Mouse (Mus musculus): ENCODE results near the gene Ankrd28. TPM values are rescaled to one million over a fixed set of nuclear protein-coding genes. Genes with fewer than 3 reads are reported as not detected.

The Ankrd28 gene
- polyA plus RNA-seq, 1 experiment from 2014 or later, result 11.9 TPM

DNA sequence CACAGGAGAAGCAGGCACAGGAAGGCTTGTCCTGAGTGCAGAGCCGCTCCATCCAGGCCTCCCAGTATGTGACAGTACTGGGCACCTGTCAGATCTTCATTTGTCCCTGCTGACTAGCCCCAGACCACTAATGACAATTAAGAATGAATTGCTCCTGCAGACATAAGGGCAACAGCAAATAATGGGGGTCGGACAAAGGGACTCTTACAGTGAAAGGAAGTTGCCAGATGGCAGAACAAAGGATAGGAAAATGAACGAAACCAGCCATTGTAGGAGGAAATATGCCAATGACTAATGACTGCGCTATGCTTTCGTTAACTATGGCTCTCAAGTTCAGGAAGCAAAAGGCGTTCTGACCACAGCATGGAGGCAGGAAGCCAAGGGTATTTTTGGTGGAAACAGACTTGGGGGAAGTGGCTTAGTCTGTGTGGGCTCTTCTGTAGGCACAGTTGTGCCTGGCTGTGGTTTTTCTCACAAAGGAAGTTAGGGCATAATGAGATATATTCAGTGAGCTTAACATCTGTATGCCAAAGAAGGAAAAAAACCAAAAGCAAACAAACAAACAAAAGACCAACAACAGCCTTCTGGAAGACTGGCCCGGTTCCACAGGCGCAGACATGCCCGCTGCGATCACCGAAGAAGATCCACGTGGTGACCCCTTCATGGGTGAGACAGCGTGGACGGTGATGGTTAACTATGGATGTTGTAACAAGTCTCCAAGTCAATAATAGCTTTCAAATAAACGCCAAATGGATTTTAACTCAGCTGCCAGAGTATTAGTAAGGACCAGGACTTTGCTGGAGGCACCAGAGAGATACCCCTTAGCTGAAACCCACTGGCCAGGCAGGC is 160.6 kb downstream of the Ankrd28 start:
- 64% methylated on average over 15 of the region's 15 CpGs for WGBS
- no peaks in the 10 kb centered on the region for H3K27me3 ChIP-seq (replicated peaks; ENCODE audit: control insufficient read depth, insufficient read depth, low read length)
- no peak overlapping the region for H3K4me3 ChIP-seq (ENCODE audit: low read depth, low read length)
- peak overlapping the region; percentile 38; the same call in 1 of the 2 replicates for H3K9ac ChIP-seq (ENCODE audit: low read depth, low read length)
- H3K36me3 ChIP-seq (ENCODE audit: control insufficient read depth, insufficient read depth, low read length), result peaks cover 16% of the 10 kb centered on the region
- peak overlapping the region; percentile 27 for H3K4me2 ChIP-seq (ENCODE audit: low read depth, low read length)
- ATAC-seq (ENCODE audit: low read depth) (peak; percentile 66), DNase-seq (ENCODE audit: low spot score) (peak; percentile 89)
- peaks cover 20% of the 10 kb centered on the region for H3K4me1 ChIP-seq (ENCODE audit: control insufficient read depth, insufficient read depth, low read length)
- H3K9me3 ChIP-seq (ENCODE audit: control insufficient read depth, low read length), result no peaks in the 10 kb centered on the region; the same call in 1 of the 2 replicates
- H3K27ac ChIP-seq (replicated peaks; ENCODE audit: low read depth, low read length), result peak overlapping the region; percentile 88

DNA sequence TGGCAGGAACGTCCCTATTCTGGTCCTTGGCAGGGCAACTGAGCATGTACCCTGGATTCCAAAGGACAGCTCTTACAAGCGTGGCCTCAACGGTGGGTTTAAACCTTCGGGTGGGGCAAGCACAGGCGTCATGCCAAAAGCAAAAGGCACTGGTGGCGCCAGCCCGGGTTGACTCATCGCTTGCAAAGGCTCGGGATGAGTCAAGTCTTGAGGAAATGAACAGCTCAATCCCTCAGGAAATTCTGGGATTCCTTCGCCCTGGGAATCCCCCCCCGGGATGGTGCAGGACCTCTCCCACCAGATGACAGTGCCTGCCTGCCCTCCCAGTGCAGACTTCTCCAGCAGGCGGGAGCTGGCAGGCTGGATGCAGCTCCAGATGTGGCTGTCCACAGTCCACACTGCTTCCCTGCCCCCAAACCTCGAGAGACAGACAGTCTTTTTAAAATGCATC is 161.3 kb downstream of the Ankrd28 start:
- H3K4me3 ChIP-seq (ENCODE audit: low read depth, low read length), result no peak overlapping the region
- ATAC-seq (ENCODE audit: low read depth), result peak; percentile 73

DNA sequence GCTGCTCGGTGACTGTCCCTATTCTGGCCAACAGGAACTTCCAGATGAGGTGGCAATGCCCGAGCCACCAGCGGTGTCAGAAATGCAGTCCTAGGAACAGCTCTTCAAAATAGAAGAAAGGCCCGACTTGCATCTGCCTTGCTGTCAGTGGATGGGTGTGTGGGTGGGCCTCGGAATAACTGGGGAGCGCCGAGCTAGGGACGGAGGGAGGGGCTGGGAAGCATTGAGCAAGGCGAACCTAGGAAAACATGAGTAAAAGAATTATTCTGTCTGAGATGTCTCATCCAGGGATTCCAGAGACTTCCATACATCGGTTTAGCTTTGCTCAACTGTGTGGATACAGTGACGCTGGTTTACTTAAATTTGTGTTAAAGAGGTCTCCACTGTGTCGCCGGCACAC is 162.1 kb downstream of the Ankrd28 start:
- Histone ChIP-seq H3K9me3 (ENCODE audit: control insufficient read depth, low read length) (no peaks in the 10 kb centered on the region; the same call in 1 of the 2 replicates), H3K27ac (replicated peaks; ENCODE audit: low read depth, low read length) (peak overlapping the region; percentile 88), H3K27me3 (replicated peaks; ENCODE audit: control insufficient read depth, insufficient read depth, low read length) (no peaks in the 10 kb centered on the region), H3K4me2 (ENCODE audit: low read depth, low read length) (no peak overlapping the region), H3K4me1 (ENCODE audit: control insufficient read depth, insufficient read depth, low read length) (peaks cover 27% of the 10 kb centered on the region), H3K9ac (ENCODE audit: low read depth, low read length) (no peak overlapping the region), H3K36me3 (ENCODE audit: control insufficient read depth, insufficient read depth, low read length) (peaks cover 16% of the 10 kb centered on the region), H3K4me3 (ENCODE audit: low read depth, low read length) (no peak overlapping the region)
- ATAC-seq (ENCODE audit: low read depth) (no peak), DNase-seq (ENCODE audit: low spot score) (no peak)
- WGBS, result 78% methylated on average over 13 of the region's 13 CpGs

More for the DNA sequence above, 161.3 kb downstream of the Ankrd28 start:
- 44% methylated on average over 13 of the region's 13 CpGs for WGBS
- no peaks in the 10 kb centered on the region for H3K27me3 ChIP-seq (replicated peaks; ENCODE audit: control insufficient read depth, insufficient read depth, low read length)
- no peaks in the 10 kb centered on the region; the same call in 1 of the 2 replicates for H3K9me3 ChIP-seq (ENCODE audit: control insufficient read depth, low read length)
- H3K27ac ChIP-seq (replicated peaks; ENCODE audit: low read depth, low read length), result peak overlapping the region; percentile 88
- peak overlapping the region; percentile 27 for H3K4me2 ChIP-seq (ENCODE audit: low read depth, low read length)
- peaks cover 20% of the 10 kb centered on the region for H3K4me1 ChIP-seq (ENCODE audit: control insufficient read depth, insufficient read depth, low read length)
- peak overlapping the region; percentile 38; the same call in 1 of the 2 replicates for H3K9ac ChIP-seq (ENCODE audit: low read depth, low read length)
- H3K36me3 ChIP-seq (ENCODE audit: control insufficient read depth, insufficient read depth, low read length), result peaks cover 16% of the 10 kb centered on the region
- peak; percentile 82 for DNase-seq (ENCODE audit: low spot score)

DNA sequence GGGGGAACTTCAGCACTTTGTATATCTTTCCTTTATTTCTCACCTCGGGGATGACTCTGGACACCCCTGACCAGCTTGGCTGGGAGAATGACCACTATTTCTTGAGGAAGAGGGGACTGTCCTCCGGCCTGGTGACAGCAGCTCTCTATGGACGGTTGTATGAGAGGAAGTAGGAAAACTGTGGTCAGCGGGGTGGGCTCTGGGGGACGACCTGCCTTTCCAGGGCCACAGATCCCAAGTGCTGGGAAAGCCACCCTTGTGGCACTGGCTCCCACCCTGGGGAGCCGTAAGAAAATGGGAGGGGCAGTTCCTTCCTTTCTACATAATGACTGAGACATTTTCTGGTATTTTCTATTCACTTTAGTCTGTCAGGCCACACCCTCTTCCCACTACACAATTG is 162.7 kb downstream of the Ankrd28 start:
- DNase-seq (ENCODE audit: low spot score) (no peak), ATAC-seq (ENCODE audit: low read depth) (no peak)
- peaks cover 33% of the 10 kb centered on the region for H3K4me1 ChIP-seq (ENCODE audit: control insufficient read depth, insufficient read depth, low read length)
- WGBS, result 85% methylated on average over 6 of the region's 6 CpGs
- no peak overlapping the region for H3K4me3 ChIP-seq (ENCODE audit: low read depth, low read length)
- no peaks in the 10 kb centered on the region; the same call in 1 of the 2 replicates for H3K9me3 ChIP-seq (ENCODE audit: control insufficient read depth, low read length)
- peak overlapping the region; percentile 88; the same call in 1 of the 2 replicates for H3K27ac ChIP-seq (replicated peaks; ENCODE audit: low read depth, low read length)
- no peaks in the 10 kb centered on the region for H3K27me3 ChIP-seq (replicated peaks; ENCODE audit: control insufficient read depth, insufficient read depth, low read length)
- H3K36me3 ChIP-seq (ENCODE audit: control insufficient read depth, insufficient read depth, low read length), result peaks cover 16% of the 10 kb centered on the region
- H3K9ac ChIP-seq (ENCODE audit: low read depth, low read length), result no peak overlapping the region
- H3K4me2 ChIP-seq (ENCODE audit: low read depth, low read length), result no peak overlapping the region

DNA sequence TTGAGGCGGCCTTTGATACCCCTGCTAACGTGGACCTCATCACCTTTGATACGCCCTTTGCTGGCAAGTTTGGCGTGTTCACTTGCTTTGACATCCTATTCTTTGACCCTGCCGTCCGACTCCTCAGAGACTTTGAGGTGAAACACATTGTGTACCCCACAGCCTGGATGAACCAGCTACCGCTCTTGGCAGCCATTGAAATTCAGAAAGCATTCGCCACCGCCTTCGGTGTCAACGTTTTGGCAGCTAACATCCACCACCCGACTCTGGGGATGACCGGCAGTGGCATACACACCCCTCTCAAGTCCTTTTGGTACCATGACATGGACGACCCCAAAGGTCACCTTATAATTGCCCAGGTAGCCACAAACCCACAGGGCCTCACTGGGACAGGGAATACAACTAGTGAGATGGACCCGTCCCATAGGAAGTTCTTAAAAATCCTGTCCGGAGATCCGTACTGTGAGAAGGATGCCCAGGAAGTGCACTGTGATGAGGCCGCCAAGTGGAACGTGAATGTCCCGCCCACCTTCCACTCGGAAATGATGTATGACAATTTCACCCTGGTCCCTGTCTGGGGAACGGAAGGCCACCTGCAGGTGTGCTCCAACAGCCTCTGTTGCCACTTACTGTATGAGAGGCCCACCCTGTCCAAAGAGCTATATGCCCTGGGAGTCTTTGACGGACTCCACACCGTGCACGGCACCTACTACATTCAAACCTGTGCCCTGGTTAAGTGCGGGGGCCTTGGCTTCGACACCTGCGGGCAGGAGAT is 163.3 kb downstream of the Ankrd28 start:
- Histone ChIP-seq H3K4me2 (ENCODE audit: low read depth, low read length) (no peak overlapping the region), H3K36me3 (ENCODE audit: control insufficient read depth, insufficient read depth, low read length) (peaks cover 16% of the 10 kb centered on the region), H3K4me1 (ENCODE audit: control insufficient read depth, insufficient read depth, low read length) (peaks cover 39% of the 10 kb centered on the region), H3K9me3 (ENCODE audit: control insufficient read depth, low read length) (no peaks in the 10 kb centered on the region; the same call in 1 of the 2 replicates), H3K27ac (replicated peaks; ENCODE audit: low read depth, low read length) (0 out of 2 replicates have a peak overlapping the region, but pooled peaks have one; percentile 19), H3K9ac (ENCODE audit: low read depth, low read length) (no peak overlapping the region), H3K27me3 (replicated peaks; ENCODE audit: control insufficient read depth, insufficient read depth, low read length) (no peaks in the 10 kb centered on the region), H3K4me3 (ENCODE audit: low read depth, low read length) (no peak overlapping the region)
- DNase-seq (ENCODE audit: low spot score) (no peak), ATAC-seq (ENCODE audit: low read depth) (no peak)
- WGBS, result 96% methylated on average over 28 of the region's 28 CpGs

DNA sequence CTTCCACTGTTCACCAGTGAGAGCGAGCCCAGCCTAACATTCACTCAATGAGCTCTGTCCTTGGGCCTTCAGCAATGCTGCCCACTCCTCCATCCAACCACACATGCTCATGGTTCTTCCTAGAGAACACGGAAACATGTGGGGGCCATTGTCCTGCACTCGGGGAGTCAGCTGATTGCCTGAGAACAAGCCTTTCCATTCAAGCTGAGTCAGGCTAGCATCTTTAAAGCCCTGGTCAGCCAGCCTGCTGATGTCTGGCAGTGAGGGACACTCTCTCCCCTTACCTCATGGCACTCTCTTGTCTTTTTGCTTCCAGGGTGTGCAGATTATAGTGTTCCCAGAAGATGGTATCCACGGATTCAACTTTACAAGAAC is 164.9 kb downstream of the Ankrd28 start:
- Histone ChIP-seq H3K27me3 (replicated peaks; ENCODE audit: control insufficient read depth, insufficient read depth, low read length) (no peaks in the 10 kb centered on the region), H3K4me2 (ENCODE audit: low read depth, low read length) (no peak overlapping the region), H3K4me3 (ENCODE audit: low read depth, low read length) (no peak overlapping the region), H3K27ac (replicated peaks; ENCODE audit: low read depth, low read length) (0 out of 2 replicates have a peak overlapping the region, but pooled peaks have one; percentile 99), H3K9ac (ENCODE audit: low read depth, low read length) (no peak overlapping the region), H3K9me3 (ENCODE audit: control insufficient read depth, low read length) (no peaks in the 10 kb centered on the region; the same call in 1 of the 2 replicates), H3K4me1 (ENCODE audit: control insufficient read depth, insufficient read depth, low read length) (peaks cover 52% of the 10 kb centered on the region), H3K36me3 (ENCODE audit: control insufficient read depth, insufficient read depth, low read length) (peaks cover 16% of the 10 kb centered on the region)
- 78% methylated on average over 4 of the region's 4 CpGs for WGBS
- ATAC-seq (ENCODE audit: low read depth), result no peak
- no peak for DNase-seq (ENCODE audit: low spot score)

DNA sequence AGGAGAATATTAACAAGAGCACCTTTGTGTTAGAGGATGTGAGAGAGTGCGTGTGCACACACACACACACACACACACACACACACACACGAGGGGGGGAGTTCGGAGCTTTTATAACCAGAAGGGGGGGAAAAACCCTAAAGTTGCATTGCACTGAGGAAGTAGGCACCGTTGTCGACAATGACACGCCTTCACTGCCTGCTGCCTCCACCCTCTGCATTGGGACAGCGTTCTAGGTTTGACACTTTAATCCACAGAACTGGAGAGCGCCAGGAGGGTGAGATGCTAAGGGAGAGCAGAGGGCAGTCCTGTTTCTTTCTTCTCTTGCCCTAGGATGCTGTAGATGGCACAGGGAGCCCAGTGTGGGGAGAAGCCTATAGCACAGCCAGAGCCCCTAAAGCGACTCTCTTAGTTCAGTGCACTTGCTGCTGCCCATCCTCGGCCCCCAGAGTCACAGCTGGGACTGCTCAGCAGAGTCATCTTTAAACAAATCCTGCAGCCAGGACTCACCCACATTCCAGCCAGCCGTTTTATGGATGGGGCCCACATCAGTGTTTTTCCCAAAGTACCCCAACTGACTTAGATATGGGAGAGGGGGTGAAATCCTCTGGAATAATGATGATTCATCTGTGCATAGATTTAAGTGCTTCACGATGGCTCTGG is 165.4 kb downstream of the Ankrd28 start:
- Histone ChIP-seq H3K4me1 (ENCODE audit: control insufficient read depth, insufficient read depth, low read length) (peaks cover 57% of the 10 kb centered on the region), H3K36me3 (ENCODE audit: control insufficient read depth, insufficient read depth, low read length) (peaks cover 16% of the 10 kb centered on the region), H3K4me2 (ENCODE audit: low read depth, low read length) (no peak overlapping the region), H3K9ac (ENCODE audit: low read depth, low read length) (no peak overlapping the region), H3K9me3 (ENCODE audit: control insufficient read depth, low read length) (no peaks in the 10 kb centered on the region; the same call in 1 of the 2 replicates), H3K27me3 (replicated peaks; ENCODE audit: control insufficient read depth, insufficient read depth, low read length) (no peaks in the 10 kb centered on the region), H3K27ac (replicated peaks; ENCODE audit: low read depth, low read length) (peak overlapping the region; percentile 99), H3K4me3 (ENCODE audit: low read depth, low read length) (no peak overlapping the region)
- 59% methylated on average over 12 of the region's 12 CpGs for WGBS
- ATAC-seq (ENCODE audit: low read depth), result no peak
- no peak for DNase-seq (ENCODE audit: low spot score)
